Comparison of ENCODE assay signal across 9 mouse cellular contexts in the genomic region with DNA sequence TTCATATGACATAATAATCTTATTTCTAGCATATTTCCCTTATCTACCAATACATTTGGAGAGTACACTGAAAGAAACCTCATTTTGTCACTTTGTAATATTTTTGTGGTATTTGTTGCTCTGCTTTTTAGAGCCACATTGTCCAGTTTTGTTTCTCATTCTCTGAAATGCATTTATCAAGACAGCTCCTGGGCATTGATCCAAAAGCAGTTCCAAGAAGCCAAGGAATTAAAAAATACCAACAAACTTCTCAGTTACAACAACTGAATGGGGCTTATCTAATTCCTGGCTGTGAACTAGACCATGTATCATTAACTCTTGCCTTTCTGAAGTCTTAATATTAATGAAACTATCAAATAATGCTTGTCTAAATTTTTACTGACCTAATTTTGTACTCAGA.
A peak's percentile ranks its signal among the peaks of the same experiment; 100 is the strongest.
DNase-seq lines count a peak whose midpoint lies in the region; ATAC-seq lines count a peak whose summit lies in the region.
"Had no signal": no experiment of that assay in that cellular context is flagged by ENCODE, and none has a peak within 500 bp of the region (broad histone marks: within the 10 kb centered on the region; RNA-seq: fewer than 3 reads in every experiment).

No protein-coding gene starts in this region.

- no peak overlapping the region for H3K4me3 ChIP-seq in embryonic facial prominence, embryonic 14.5 days (ENCODE audit: low read depth, low read length)
- H3K4me3 ChIP-seq in embryonic facial prominence, embryonic 10.5 days: no peak overlapping the region
- H3K4me3 ChIP-seq: midbrain, embryonic 15.5 days had no signal

- no peaks in the 10 kb centered on the region for H3K4me1 ChIP-seq in embryonic facial prominence, embryonic 14.5 days (ENCODE audit: control insufficient read depth, insufficient read depth, low read length)
- H3K4me1 ChIP-seq in embryonic facial prominence, embryonic 10.5 days: no peaks in the 10 kb centered on the region
- H3K4me1 ChIP-seq: midbrain, embryonic 15.5 days had no signal

- H3K9ac ChIP-seq in embryonic facial prominence, embryonic 14.5 days (ENCODE audit: low read depth, low read length): no peak overlapping the region
- H3K9ac ChIP-seq: midbrain, embryonic 15.5 days had no signal

- no peaks in the 10 kb centered on the region for H3K36me3 ChIP-seq in embryonic facial prominence, embryonic 14.5 days (ENCODE audit: control insufficient read depth, insufficient read depth, low read length)
- no peaks in the 10 kb centered on the region for H3K36me3 ChIP-seq in embryonic facial prominence, embryonic 10.5 days (replicated peaks)
- H3K36me3 ChIP-seq: midbrain, embryonic 15.5 days had no signal

- ATAC-seq in embryonic facial prominence, embryonic 14.5 days (ENCODE audit: low read depth): no peak
- ATAC-seq: midbrain, embryonic 15.5 days had no signal

- H3K27me3 ChIP-seq in embryonic facial prominence, embryonic 14.5 days (replicated peaks; ENCODE audit: control insufficient read depth, insufficient read depth, low read length): no peaks in the 10 kb centered on the region
- H3K27me3 ChIP-seq in embryonic facial prominence, embryonic 10.5 days (replicated peaks; ENCODE audit: low read depth, poor library complexity, severe bottlenecking): no peaks in the 10 kb centered on the region
- H3K27me3 ChIP-seq: midbrain, embryonic 15.5 days had no signal

- H3K9me3 ChIP-seq in embryonic facial prominence, embryonic 14.5 days (ENCODE audit: control insufficient read depth, low read length): no peaks in the 10 kb centered on the region
- H3K9me3 ChIP-seq in embryonic facial prominence, embryonic 10.5 days: no peaks in the 10 kb centered on the region
- H3K9me3 ChIP-seq: midbrain, embryonic 15.5 days had no signal

- DNase-seq in embryonic facial prominence, embryonic 14.5 days (ENCODE audit: low spot score): peak; percentile 87
- no peak for DNase-seq in embryonic facial prominence, embryonic 10.5 days (ENCODE audit: low spot score)
- DNase-seq in kidney, adult 9 months: peak; percentile 51
- no peak for DNase-seq in kidney, adult 11 months
- peak; percentile 61 for DNase-seq in testis, postnatal 14 days (ENCODE audit: low spot score)
- no peak for DNase-seq in testis, postnatal 10 days (ENCODE audit: low spot score)
- no peak for DNase-seq in embryo, embryonic 10 days (ENCODE audit: low spot score)
- DNase-seq in urinary bladder, postnatal 14 days (ENCODE audit: low spot score): no peak

- H3K4me2 ChIP-seq in embryonic facial prominence, embryonic 14.5 days (ENCODE audit: low read depth, low read length): no peak overlapping the region
- H3K4me2 ChIP-seq: midbrain, embryonic 15.5 days had no signal

- H3K27ac ChIP-seq in embryonic facial prominence, embryonic 14.5 days (replicated peaks; ENCODE audit: low read depth, low read length): no peak overlapping the region
- no peak overlapping the region for H3K27ac ChIP-seq in embryonic facial prominence, embryonic 10.5 days (replicated peaks)
- H3K27ac ChIP-seq: midbrain, embryonic 15.5 days had no signal

Comparison
In these comparisons a context has a peak if more than half of its experiments do, and no peak if none do; other contexts are left out.
1. DNase-seq: peak in embryonic facial prominence, embryonic 14.5 days (single experiment), kidney, adult 9 months (single experiment) and testis, postnatal 14 days (single experiment); none in embryonic facial prominence, embryonic 10.5 days (single experiment), kidney, adult 11 months (single experiment), testis, postnatal 10 days (single experiment), embryo, embryonic 10 days (single experiment) and urinary bladder, postnatal 14 days (single experiment).